Mouse (Mus musculus): Measurements from ENCODE around the gene Cyp4a29.
"Not testable (repeated sequence)": the region's sequence is repeated elsewhere in the genome, so short reads cannot be mapped to it uniquely, and the experiment has no call there.

The Cyp4a29 gene

DNA sequence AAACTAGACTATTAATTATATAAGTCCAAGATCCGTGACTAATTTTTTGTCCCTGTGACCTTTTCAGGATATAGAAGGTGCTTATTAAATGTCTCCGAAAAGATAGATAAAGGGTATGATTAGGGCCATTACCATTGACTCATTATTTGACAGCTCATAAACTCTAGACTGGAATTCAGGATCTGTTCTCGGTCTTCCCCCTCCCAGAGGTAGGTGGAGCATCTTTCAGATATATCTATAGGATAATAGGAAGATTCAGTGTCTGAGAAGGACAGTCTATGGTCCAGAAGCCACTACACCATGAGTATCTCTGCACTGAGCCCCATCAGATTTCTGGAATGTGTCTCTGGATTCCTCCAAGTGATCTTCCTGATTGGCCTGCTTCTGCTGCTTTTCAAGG is at the start of gene Cyp4a29:
TSS of gene Cyp4a29 (plus strand) at position 301 of the 400 bp plus-strand sequence.
- DNase-seq (ENCODE audit: low read depth, low spot score), result no peak

DNA sequence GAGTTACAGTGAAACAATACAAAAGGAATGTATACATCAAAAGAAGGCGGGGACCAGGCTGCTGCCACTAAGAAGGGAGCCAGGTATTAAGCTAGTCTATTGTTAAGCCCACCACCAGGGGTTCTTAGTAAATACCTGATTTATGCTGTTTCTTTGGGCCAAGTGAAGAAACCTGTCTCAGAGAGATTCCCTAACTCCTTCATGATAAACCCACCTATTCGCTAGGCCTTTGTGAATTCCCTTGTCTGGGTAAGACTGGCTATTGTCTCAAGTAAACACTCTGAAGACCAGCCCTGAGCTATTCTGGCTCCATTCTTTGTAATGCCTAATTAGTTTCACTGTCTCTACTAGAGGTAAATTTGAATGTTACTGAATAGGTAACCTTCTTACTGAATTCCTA is 9.0 kb upstream of the Cyp4a29 start:
- not testable (repeated sequence) for DNase-seq (ENCODE audit: low read depth, low spot score)

DNA sequence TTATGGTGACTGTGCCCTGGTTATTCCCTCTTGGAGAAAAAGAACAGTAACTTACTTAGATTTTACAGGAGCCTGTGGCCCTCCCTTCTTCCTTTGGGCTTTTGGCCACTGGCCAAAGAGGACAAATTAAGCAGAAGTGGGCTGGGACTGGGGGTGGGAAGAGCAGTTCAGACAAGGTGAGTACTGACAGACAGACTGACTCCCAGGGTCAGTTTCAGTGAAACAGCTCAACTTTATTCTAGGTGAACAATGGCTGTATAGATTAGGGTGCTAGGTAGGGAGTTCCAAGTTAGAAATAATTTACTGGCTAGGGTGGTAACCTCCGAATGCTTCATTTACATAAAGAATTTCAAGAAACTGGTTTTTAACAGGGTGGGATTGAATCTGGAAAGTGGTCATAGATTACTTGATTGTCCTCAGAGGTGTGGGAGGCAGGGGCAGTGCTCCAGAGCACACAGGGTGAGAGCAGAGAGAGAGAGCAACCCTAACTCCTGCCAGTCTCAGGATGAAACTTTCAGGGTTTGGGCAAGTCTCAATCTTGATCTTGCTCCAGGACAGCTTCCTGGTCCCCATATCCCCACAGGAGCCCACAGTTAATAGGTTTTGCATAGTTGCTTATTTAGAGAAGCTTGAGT is 5.3 kb upstream of the Cyp4a29 start:
- DNase-seq (ENCODE audit: low read depth, low spot score), result no peak

DNA sequence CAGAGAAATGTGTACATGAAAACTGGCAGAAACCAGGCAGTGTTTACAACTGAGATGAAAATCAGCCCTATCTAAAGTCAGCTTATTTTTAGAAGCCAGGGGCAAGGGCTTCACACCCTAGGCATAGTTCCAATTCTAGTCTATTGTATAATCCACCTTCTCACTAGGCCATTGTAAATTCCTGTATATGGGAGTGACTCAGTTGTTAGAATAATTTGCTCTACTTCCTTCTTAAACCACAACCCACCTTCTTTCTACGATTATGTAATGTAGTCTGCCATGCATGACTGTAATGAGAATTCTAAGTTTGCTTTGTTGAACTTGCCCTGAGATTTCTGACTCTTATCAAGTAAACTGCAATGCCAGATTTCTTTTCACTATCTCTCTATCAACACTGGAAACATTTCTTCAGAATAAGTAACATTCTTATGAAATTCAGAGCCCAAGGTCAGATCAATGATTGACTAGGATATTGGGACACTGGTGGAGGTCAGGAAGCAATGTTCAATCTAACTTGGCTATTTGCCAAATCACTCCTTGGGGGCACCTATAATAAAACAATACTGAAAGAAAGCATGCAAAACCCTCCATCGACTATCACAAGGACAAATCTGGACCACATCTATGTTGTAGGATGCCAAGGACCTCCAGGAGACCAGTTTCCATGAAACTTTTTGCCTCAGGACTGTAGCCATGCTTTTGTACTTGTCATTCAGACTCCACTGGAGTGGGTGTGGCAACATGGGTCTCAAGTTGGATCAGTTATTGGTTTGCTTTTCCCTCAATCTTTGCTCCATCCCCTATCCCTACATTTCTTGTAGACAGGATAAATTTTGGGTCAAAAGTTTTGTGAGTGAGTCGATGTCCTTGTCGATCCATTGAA is 23.0 kb downstream of the Cyp4a29 start:
- not testable (repeated sequence) for DNase-seq (ENCODE audit: low read depth, low spot score)

DNA sequence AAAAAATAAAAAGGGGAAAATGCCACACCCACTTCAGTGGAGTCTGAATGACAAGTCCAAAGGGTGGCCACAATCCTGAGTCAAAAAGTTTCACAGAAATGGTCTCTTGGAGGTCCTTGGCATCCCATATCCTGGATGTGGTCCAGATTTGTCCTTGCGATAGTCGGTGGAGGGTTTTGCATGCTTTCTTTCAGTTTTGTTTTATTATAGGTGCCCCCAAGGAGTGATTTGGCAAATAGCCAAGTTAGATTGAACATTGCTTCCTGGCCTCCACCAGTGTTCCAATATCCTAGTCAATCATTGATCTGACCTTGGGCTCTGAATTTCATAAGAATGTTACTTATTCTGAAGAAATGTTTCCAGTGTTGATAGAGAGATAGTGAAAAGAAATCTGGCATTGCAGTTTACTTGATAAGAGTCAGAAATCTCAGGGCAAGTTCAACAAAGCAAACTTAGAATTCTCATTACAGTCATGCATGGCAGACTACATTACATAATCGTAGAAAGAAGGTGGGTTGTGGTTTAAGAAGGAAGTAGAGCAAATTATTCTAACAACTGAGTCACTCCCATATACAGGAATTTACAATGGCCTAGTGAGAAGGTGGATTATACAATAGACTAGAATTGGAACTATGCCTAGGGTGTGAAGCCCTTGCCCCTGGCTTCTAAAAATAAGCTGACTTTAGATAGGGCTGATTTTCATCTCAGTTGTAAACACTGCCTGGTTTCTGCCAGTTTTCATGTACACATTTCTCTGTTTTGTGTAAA is 36.5 kb downstream of the Cyp4a29 start:
- not testable (repeated sequence) for DNase-seq (ENCODE audit: low read depth, low spot score)

DNA sequence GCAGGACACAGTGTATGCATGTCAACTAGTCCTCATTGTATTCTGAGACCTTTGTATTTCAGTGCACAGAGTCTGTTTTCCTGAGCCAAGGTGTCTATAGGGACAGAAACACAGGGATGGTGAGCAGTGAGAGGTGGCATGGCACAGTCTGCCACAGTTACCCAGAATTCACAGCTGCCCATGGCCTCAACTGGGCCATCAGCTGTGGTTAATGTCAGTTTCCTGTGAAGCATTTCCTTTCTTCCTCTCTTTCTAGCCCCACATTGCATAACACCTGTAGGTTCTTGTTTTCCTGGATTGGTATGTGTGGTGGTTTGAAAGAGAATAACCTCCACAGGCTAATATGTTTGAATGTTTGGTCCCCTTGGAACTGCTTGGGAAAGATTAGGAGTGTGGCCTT is 38.5 kb downstream of the Cyp4a29 start:
- DNase-seq (ENCODE audit: low read depth, low spot score), result peak; percentile 7

DNA sequence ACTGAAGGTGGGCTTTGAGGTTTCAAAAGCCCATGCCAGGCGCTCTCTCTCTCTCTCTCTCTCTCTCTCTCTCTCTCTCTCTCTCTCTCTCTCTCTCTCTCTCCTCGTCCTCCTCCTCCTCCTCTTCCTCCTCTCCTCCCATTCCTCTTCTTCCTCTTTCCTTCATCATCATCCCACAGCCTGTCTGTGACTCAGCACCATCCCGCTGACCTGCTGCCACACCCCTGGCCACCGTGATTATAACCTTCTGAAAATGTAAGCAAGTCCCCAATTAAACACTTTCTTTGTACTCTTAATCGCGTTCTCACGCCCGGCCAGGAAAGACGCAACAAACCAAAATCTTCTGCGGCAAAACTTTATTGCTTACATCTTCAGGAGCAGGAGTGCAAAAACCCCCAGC is 38.9 kb downstream of the Cyp4a29 start:
- peak; percentile 2 for DNase-seq (ENCODE audit: low read depth, low spot score)

DNA sequence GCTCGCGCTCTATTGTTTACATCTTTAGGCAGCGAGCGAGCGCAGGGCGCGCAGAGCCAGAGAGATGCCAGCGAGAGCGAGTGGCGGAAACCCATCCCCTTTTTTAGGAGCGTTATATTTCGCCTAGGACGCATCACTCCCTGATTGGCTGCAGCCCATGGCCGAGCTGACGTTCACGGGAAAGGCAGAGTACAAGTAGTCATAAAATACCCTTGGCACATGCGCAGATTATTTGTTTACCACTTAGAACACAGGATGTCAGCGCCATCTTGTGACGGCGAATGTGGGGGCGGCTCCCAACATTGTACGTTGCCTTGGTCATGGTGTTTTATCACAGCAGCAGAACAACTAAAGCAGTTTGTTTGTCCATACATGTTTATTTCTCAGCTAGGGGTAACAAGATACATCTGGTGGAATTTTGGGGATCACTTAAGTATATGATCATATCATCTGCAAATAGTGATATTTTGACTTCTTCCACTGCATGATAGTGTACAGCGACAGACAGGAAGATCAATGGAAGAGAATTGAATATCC is 39.4 kb downstream of the Cyp4a29 start:
- peak; percentile 55 for DNase-seq (ENCODE audit: low read depth, low spot score)

DNA sequence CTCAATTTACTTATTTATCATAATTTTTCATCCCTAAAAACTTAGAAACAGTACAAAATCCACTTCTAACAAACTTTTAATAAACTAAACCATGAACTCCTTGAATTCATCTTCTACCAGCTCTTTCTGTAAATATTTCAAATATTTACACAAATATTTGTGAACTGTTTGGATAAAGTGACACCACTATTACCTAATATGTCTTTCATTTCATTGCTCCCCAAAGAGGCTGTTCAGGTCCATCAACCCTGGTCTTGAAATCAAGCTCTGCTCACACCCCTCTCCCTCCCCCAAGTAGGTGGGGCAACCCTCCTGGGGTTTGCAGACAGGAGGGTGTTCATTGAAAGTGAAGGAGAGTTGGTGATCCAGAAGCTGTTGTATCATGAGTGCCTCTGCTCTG is 56.9 kb downstream of the Cyp4a29 start, which contains the start of gene Cyp4a12a:
TSS of gene Cyp4a12a (plus strand) at position 301 of the 400 bp plus-strand sequence.
- not testable (repeated sequence) for DNase-seq (ENCODE audit: low read depth, low spot score)
